Mouse (Mus musculus): ENCODE data around the gene Gna12. TPM values are rescaled to one million over a fixed set of nuclear protein-coding genes. Genes with fewer than 3 reads are reported as not detected.

The Gna12 gene
- total and polyA plus RNA-seq, 3 experiments: 117 to 136 (median 118) TPM

GRCm38 (mm10) chr5:140785240-140785872 is 44.9 kb downstream of the Gna12 start:
- peaks cover 20% of the 10 kb centered on the region for H3K36me3 ChIP-seq (ENCODE audit: control insufficient read depth, insufficient read depth, low read length)
- H3K4me3 ChIP-seq: no peak overlapping the region
- peaks cover 24% of the 10 kb centered on the region for H3K4me1 ChIP-seq (ENCODE audit: control insufficient read depth, insufficient read depth, low read length)
- no peak for TF ChIP-seq CTCF (IDR thresholded peaks at IDR 0.05)
- 0 out of 2 replicates have a peak, but pooled peaks have one; percentile 48 for TF ChIP-seq EP300 (IDR thresholded peaks at IDR 0.05; ENCODE audit: insufficient read depth, low read depth, low read length)
- 69% methylated on average over 13 of the region's 13 CpGs for WGBS
- peak overlapping the region; percentile 19; the same call in 1 of the 2 replicates for H3K9ac ChIP-seq (ENCODE audit: low read depth, low read length)
- H3K27me3 ChIP-seq (ENCODE audit: control insufficient read depth, insufficient read depth, low read length): no peaks in the 10 kb centered on the region
- DNase-seq: peak in 1 of 2 experiments; percentile 52
- intact Hi-C loops (cut with DNase I): no loop called here
- peaks cover 3% of the 10 kb centered on the region for H3K79me2 ChIP-seq (replicated peaks; ENCODE audit: control insufficient read depth, insufficient read depth, low read length)
- H3K27ac ChIP-seq: peak overlapping the region; percentile 49

GRCm38 (mm10) chr5:140784288-140784687 is 45.9 kb downstream of the Gna12 start:
- Histone ChIP-seq H3K79me2 (replicated peaks; ENCODE audit: control insufficient read depth, insufficient read depth, low read length) (peaks cover 3% of the 10 kb centered on the region), H3K4me3 (no peak overlapping the region), H3K36me3 (ENCODE audit: control insufficient read depth, insufficient read depth, low read length) (peaks cover 18% of the 10 kb centered on the region), H3K27ac (no peak overlapping the region; the same call in 1 of the 2 replicates), H3K4me1 (ENCODE audit: control insufficient read depth, insufficient read depth, low read length) (peaks cover 22% of the 10 kb centered on the region), H3K27me3 (ENCODE audit: control insufficient read depth, insufficient read depth, low read length) (no peaks in the 10 kb centered on the region), H3K9ac (ENCODE audit: low read depth, low read length) (no peak overlapping the region)
- no peak for TF ChIP-seq EP300 (IDR thresholded peaks at IDR 0.05; ENCODE audit: insufficient read depth, low read depth, low read length)
- no peak for TF ChIP-seq CTCF (IDR thresholded peaks at IDR 0.05)
- no peak for TF ChIP-seq POLR2A (IDR thresholded peaks at IDR 0.05; ENCODE audit: insufficient read depth, low read depth, low read length)
- intact Hi-C loops (cut with DNase I): no loop called here
- WGBS: 84% methylated on average over 6 of the region's 6 CpGs
- no peak for DNase-seq

- TF ChIP-seq POLR2A (IDR thresholded peaks at IDR 0.05; ENCODE audit: insufficient read depth, low read depth, low read length) (no peak), CTCF (IDR thresholded peaks at IDR 0.05) (peak; percentile 37)
- H3K79me2 ChIP-seq (replicated peaks; ENCODE audit: control insufficient read depth, insufficient read depth, low read length): peaks cover 3% of the 10 kb centered on the region
- no peak for DNase-seq
- WGBS: 93% methylated on average over 4 of the region's 4 CpGs
- H3K9ac ChIP-seq (ENCODE audit: low read depth, low read length): no peak overlapping the region
- H3K27ac ChIP-seq: no peak overlapping the region
- no peak overlapping the region for H3K4me3 ChIP-seq
- peaks cover 12% of the 10 kb centered on the region for H3K36me3 ChIP-seq (ENCODE audit: control insufficient read depth, insufficient read depth, low read length)
- intact Hi-C loops (cut with DNase I): no loop called here
- H3K27me3 ChIP-seq (ENCODE audit: control insufficient read depth, insufficient read depth, low read length): no peaks in the 10 kb centered on the region
- peaks cover 19% of the 10 kb centered on the region for H3K4me1 ChIP-seq (ENCODE audit: control insufficient read depth, insufficient read depth, low read length)
Observed at GRCm38 (mm10) chr5:140783577-140783976, 46.7 kb downstream of the Gna12 start.

GRCm38 (mm10) chr5:140781886-140782572 is 48.2 kb downstream of the Gna12 start:
- no peaks in the 10 kb centered on the region for H3K27me3 ChIP-seq (ENCODE audit: control insufficient read depth, insufficient read depth, low read length)
- no peak overlapping the region for H3K4me3 ChIP-seq
- peak overlapping the region; percentile 59 for H3K27ac ChIP-seq
- H3K36me3 ChIP-seq (ENCODE audit: control insufficient read depth, insufficient read depth, low read length): peaks cover 11% of the 10 kb centered on the region
- H3K79me2 ChIP-seq (replicated peaks; ENCODE audit: control insufficient read depth, insufficient read depth, low read length): peaks cover 1% of the 10 kb centered on the region
- no peak for DNase-seq
- 56% methylated on average over 8 of the region's 8 CpGs for WGBS
- intact Hi-C loops (cut with DNase I): no loop called here
- no peak overlapping the region for H3K9ac ChIP-seq (ENCODE audit: low read depth, low read length)
- TF ChIP-seq EP300 (IDR thresholded peaks at IDR 0.05; ENCODE audit: insufficient read depth, low read depth, low read length) (no peak), POLR2A (IDR thresholded peaks at IDR 0.05; ENCODE audit: insufficient read depth, low read depth, low read length) (no peak), CTCF (IDR thresholded peaks at IDR 0.05) (no peak)
- peaks cover 17% of the 10 kb centered on the region for H3K4me1 ChIP-seq (ENCODE audit: control insufficient read depth, insufficient read depth, low read length)

GRCm38 (mm10) chr5:140781122-140781521 is 49.1 kb downstream of the Gna12 start:
- H3K79me2 ChIP-seq (replicated peaks; ENCODE audit: control insufficient read depth, insufficient read depth, low read length): peaks cover 3% of the 10 kb centered on the region
- no peaks in the 10 kb centered on the region for H3K27me3 ChIP-seq (ENCODE audit: control insufficient read depth, insufficient read depth, low read length)
- H3K9ac ChIP-seq (ENCODE audit: low read depth, low read length): no peak overlapping the region
- intact Hi-C loops (cut with DNase I): no loop called here
- H3K27ac ChIP-seq: peak overlapping the region; percentile 59
- peaks cover 20% of the 10 kb centered on the region for H3K4me1 ChIP-seq (ENCODE audit: control insufficient read depth, insufficient read depth, low read length)
- no peak for DNase-seq
- TF ChIP-seq POLR2A (IDR thresholded peaks at IDR 0.05; ENCODE audit: insufficient read depth, low read depth, low read length) (no peak), CTCF (IDR thresholded peaks at IDR 0.05) (no peak), EP300 (IDR thresholded peaks at IDR 0.05; ENCODE audit: insufficient read depth, low read depth, low read length) (no peak)
- H3K4me3 ChIP-seq: no peak overlapping the region
- H3K36me3 ChIP-seq (ENCODE audit: control insufficient read depth, insufficient read depth, low read length): peaks cover 19% of the 10 kb centered on the region
- 67% methylated on average over 5 of the region's 5 CpGs for WGBS

- WGBS: 37% methylated on average over 9 of the region's 9 CpGs
- H3K27ac ChIP-seq: peak overlapping the region; percentile 30; the same call in 1 of the 2 replicates
- peaks cover 12% of the 10 kb centered on the region for H3K36me3 ChIP-seq (ENCODE audit: control insufficient read depth, insufficient read depth, low read length)
- DNase-seq: no peak
- TF ChIP-seq POLR2A (IDR thresholded peaks at IDR 0.05; ENCODE audit: insufficient read depth, low read depth, low read length): no peak
- TF ChIP-seq EP300 (IDR thresholded peaks at IDR 0.05; ENCODE audit: insufficient read depth, low read depth, low read length): no peak
- TF ChIP-seq CTCF (IDR thresholded peaks at IDR 0.05): no peak
- no peak overlapping the region for H3K9ac ChIP-seq (ENCODE audit: low read depth, low read length)
- H3K4me3 ChIP-seq: no peak overlapping the region
- peaks cover 5% of the 10 kb centered on the region; the same call in 1 of the 2 replicates for H3K79me2 ChIP-seq (replicated peaks; ENCODE audit: control insufficient read depth, insufficient read depth, low read length)
- H3K27me3 ChIP-seq (ENCODE audit: control insufficient read depth, insufficient read depth, low read length): no peaks in the 10 kb centered on the region
- intact Hi-C loops (cut with DNase I): no loop called here
- peaks cover 19% of the 10 kb centered on the region for H3K4me1 ChIP-seq (ENCODE audit: control insufficient read depth, insufficient read depth, low read length)
Observed at GRCm38 (mm10) chr5:140776968-140777367, 53.3 kb downstream of the Gna12 start.

Measured in heart, adult 2 months (tissue).